Mouse (Mus musculus) embryonic facial prominence, embryonic 14.5 days (tissue): ENCODE measurements at regions not wholly inside any gene's neighbourhood (a gene's known extent, or its start where the extent isn't known, plus 50 kb on each side); places are given as distances from the start of the nearest gene placed in this dataset.

Experiments
- ATAC-seq: fragments of 200-750 bp; cut with Nextera tagmentation; 2 replicates; pipeline ENCODE4 v1.8.0; 2017; ENCODE audit warnings: low read depth, moderate number of reproducible peaks, moderate TSS enrichment
- DNase-seq: peaks from one replicate; pipeline ENCODE4 v3.0.0-alpha.2; 2015; ENCODE audit warnings: low spot score
- H3K27ac ChIP-seq: fragments of 300-500 bp; sonication (generic); replicated peaks from 2 replicates; pipeline ENCODE4 v1.5.1; 2014; ENCODE audit warnings: low read depth, mild to moderate bottlenecking, low read length, moderate library complexity
- H3K27me3 ChIP-seq: fragments of 300-500 bp; sonication (generic); replicated peaks from 2 replicates; pipeline ENCODE4 v1.6.1; 2014; ENCODE audit warnings: low read length; ENCODE audit not compliant: control insufficient read depth, insufficient read depth
- H3K36me3 ChIP-seq: fragments of 300-500 bp; sonication (generic); 2 replicates; pipeline ENCODE4 v1.6.1; 2014; ENCODE audit warnings: low read length, mixed read lengths; ENCODE audit not compliant: control insufficient read depth, insufficient read depth
- H3K4me1 ChIP-seq: fragments of 300-500 bp; sonication (generic); 2 replicates; pipeline ENCODE4 v1.6.1; 2014; ENCODE audit warnings: antibody characterized with exemption, low read length; ENCODE audit not compliant: control insufficient read depth, insufficient read depth
- H3K4me2 ChIP-seq: fragments of 300-500 bp; sonication (generic); 2 replicates; pipeline ENCODE4 v1.6.1; 2014; ENCODE audit warnings: low read depth, mild to moderate bottlenecking, low read length, moderate library complexity, mixed read lengths
- H3K4me3 ChIP-seq: fragments of 300-500 bp; sonication (generic); 2 replicates; pipeline ENCODE4 v1.5.1; 2014; ENCODE audit warnings: low read depth, mild to moderate bottlenecking, low read length
- H3K9ac ChIP-seq: fragments of 300-500 bp; sonication (generic); 2 replicates; pipeline ENCODE4 v1.6.1; 2014; ENCODE audit warnings: low read depth, mild to moderate bottlenecking, low read length, moderate library complexity, mixed read lengths
- H3K9me3 ChIP-seq: fragments of 300-500 bp; sonication (generic); 2 replicates; pipeline ENCODE4 v1.6.1; 2016; ENCODE audit warnings: low read length; ENCODE audit not compliant: control insufficient read depth
- WGBS: fragments of 180-500 bp; shearing (Covaris S2); extraction: QIAGEN DNeasy Blood & Tissue Kit; methylation state at CpG from one replicate; pipeline ENCODE4 v1.1.7; 2014; 5-methylcytosine and 5-hydroxymethylcytosine counted together

DNA sequence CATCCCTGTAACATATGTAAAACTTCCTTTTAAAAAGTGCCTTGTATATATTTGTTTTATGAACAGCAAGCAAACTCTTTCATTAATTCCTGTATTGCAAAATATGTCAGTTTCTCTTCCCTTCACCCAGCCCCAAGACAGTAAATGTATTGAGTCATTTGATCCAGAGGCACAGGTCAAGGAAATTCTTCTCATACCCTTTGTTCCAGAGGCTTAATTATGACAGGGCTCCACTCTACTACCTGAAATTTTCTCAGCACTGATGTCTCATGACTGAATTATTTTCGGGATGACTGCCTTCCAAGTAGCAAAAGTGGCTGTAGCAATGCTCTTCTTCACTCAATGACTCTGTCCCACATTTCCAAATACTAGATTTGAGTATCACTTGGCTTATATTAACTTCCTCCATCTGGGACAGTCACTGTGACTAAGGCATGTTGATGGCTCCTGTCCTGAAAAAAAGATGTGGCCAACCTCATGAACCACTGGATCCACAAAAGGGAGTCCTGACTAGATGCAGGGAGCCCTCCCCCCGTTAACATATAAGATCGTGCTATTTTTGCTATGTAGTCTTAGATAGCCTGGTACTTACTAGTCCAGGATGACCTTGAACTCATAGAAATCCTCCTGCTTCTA is 80.3 kb upstream of the Rbpj start:
- Histone ChIP-seq H3K4me2 (no peak overlapping the region), H3K27ac (no peak overlapping the region), H3K4me3 (no peak overlapping the region), H3K36me3 (no peaks in the 10 kb centered on the region), H3K4me1 (peaks cover 17% of the 10 kb centered on the region), H3K9ac (no peak overlapping the region), H3K9me3 (no peaks in the 10 kb centered on the region), H3K27me3 (no peaks in the 10 kb centered on the region)
- DNase-seq (no peak), ATAC-seq (no peak)
- WGBS = 85% methylated on average over 3 of the region's 3 CpGs

DNA sequence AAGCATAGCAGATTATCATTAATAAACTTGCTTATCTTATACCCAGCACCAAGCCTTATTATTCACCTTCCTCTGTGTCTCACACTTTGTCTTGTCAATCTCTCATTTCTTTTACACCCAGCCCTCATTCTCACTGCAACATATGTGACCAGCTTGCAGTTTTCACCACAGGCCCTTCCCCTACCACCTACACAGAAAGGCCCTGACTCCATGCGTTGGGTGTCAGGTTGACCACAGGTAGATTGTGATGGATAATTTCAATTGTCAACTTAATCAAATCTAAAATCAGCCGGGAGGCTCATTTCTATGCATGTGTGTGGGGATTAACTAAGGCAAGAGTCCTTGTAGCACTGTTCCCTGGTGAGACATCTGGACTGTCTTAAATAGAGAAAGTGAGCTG is 72.4 kb upstream of the Rbpj start:
- Histone ChIP-seq H3K27me3 (no peaks in the 10 kb centered on the region), H3K4me1 (no peaks in the 10 kb centered on the region), H3K27ac (no peak overlapping the region), H3K9me3 (no peaks in the 10 kb centered on the region), H3K9ac (no peak overlapping the region), H3K4me2 (no peak overlapping the region), H3K36me3 (no peaks in the 10 kb centered on the region), H3K4me3 (no peak overlapping the region)
- DNase-seq = no peak
- WGBS = 81% methylated on average over 2 of the region's 2 CpGs
- ATAC-seq = no peak

DNA sequence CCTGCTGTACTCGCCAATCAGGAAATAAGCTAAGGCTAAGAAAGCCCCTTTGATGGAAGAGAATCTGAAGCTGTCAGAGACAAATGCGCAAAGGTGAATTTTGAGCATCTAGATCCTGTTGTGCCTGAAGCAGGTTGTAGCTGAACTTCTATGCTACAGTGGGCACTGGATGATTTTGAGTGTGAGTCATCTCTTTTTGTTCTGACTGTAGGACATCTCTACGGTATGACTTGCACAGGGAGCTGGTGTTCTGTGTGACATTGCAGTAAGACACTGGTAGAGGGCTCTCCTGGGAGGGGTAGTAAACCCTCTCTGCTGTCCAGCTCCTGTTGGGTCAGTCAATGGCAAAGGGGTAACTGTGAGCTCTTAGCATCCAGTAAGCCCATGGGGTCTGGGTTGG is 71.4 kb upstream of the Rbpj start:
- Histone ChIP-seq H3K4me2 (no peak overlapping the region), H3K27ac (no peak overlapping the region), H3K36me3 (no peaks in the 10 kb centered on the region), H3K9ac (no peak overlapping the region), H3K4me1 (no peaks in the 10 kb centered on the region), H3K4me3 (no peak overlapping the region), H3K9me3 (no peaks in the 10 kb centered on the region), H3K27me3 (no peaks in the 10 kb centered on the region)
- ATAC-seq (no peak), DNase-seq (no peak)
- 90% methylated on average over 3 of the region's 3 CpGs for WGBS

DNA sequence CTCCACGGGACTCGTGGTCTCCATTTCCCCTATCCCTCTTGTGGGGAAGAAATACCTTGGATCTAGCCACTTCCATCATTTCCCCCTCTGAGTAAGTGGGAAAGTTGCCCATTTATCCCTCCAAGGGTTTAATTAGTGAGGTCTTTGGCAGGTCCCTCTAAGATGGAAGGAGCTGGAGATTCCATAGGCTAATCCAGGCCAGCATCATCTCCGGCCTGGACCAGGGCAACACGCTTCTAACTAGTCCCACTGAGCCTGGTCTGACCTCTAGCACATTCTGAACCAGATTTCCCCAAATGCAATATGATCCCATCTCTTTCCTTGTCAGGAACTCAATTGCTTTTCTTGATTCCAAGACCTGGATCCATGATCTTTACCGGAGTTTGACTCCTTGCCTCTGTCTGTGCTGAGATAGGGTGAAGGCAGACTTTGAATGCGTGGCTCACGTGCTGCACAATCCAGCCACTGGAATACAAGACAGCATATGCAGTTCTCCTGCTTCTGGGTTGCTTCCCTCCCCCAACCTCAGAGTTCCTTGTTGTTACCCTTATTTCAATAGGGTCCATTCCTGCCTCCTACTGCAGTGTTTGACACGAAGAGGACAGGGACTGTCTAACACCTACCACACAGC is 67.4 kb upstream of the Rbpj start:
- ATAC-seq (peak; percentile 44; the same call in 1 of the 2 replicates), DNase-seq (peak; percentile 62)
- Histone ChIP-seq H3K27ac (no peak overlapping the region), H3K9me3 (no peaks in the 10 kb centered on the region), H3K4me2 (no peak overlapping the region), H3K9ac (no peak overlapping the region), H3K27me3 (no peaks in the 10 kb centered on the region), H3K4me1 (no peaks in the 10 kb centered on the region), H3K36me3 (no peaks in the 10 kb centered on the region), H3K4me3 (no peak overlapping the region)
- 83% methylated on average over 8 of the region's 8 CpGs for WGBS

DNA sequence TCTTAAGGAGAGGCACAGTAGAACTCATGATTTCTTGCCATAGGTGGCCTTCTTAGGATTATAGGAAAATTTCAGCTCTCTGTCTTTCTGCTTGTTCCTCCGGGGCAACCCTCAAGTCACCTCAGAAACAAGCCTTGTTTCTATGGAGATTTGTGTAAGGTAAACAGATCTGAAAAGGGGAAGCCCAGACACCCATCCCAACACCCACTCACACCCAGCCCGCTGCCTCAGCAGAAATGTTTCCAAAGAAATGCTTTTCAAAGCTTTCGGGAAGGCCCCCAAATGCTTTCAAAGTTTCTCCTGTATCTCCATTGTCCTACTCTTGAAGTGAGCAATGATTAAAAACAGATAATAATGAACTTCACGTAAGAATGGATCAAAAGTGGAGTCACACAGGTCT is 64.9 kb upstream of the Rbpj start:
- Histone ChIP-seq H3K9me3 (no peaks in the 10 kb centered on the region), H3K36me3 (no peaks in the 10 kb centered on the region), H3K4me2 (no peak overlapping the region), H3K27ac (no peak overlapping the region), H3K9ac (no peak overlapping the region), H3K4me3 (no peak overlapping the region), H3K4me1 (no peaks in the 10 kb centered on the region), H3K27me3 (no peaks in the 10 kb centered on the region)
- DNase-seq (no peak), ATAC-seq (no peak)
- WGBS = 78% methylated on average over 4 of the region's 4 CpGs

DNA sequence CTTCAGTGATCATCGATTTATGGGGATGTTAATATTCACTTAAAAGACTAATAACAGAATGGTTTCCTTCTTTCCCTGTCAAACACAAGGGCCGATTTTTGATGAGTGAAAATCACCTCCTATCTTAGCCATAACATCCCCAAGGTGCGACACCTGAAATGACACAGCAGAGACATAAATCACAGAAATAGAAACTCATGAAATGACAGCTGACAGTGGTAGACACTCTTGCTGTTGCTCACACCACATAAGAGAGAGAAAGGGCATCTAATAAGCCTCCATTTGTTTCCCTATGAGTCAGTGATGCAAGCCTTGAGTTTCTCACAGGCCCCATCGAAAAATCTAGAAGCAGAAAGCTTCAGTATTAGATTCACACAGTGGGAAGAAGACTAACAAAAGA is 63.9 kb upstream of the Rbpj start:
- no peak for ATAC-seq
- H3K4me1 ChIP-seq = no peaks in the 10 kb centered on the region

DNA sequence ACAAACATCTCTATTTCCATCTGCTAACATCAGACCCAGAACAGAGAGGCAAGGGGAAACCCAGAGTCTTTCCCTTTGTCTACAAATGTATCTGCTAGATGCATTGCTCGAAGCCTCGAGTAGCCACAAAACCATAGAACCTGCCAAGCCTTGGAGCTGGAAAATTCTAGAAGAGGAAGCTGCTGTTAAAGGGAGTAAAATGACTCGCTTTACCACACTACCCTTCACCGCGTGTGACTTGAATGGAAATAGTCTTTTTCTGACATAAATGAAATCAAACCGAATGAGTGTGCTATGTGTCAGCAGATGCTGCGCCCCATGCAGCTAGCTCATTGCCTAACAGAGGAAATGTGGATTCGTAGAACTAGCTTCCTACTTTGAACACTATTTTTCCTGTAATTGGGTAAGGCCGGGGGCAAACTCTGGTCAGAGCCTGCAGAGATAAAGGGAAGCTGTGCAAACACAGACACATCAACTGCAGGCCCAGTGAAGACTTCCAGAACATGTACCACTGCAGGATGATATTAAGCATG is 63.3 kb upstream of the Rbpj start:
- ATAC-seq = no peak
- H3K9ac ChIP-seq = no peak overlapping the region
- H3K9me3 ChIP-seq = no peaks in the 10 kb centered on the region
- no peaks in the 10 kb centered on the region for H3K36me3 ChIP-seq
- no peak overlapping the region for H3K4me2 ChIP-seq
- no peak overlapping the region for H3K27ac ChIP-seq
- no peak overlapping the region for H3K4me3 ChIP-seq
- no peak for DNase-seq
- WGBS = 80% methylated on average over 9 of the region's 9 CpGs
- no peaks in the 10 kb centered on the region for H3K27me3 ChIP-seq
- H3K4me1 ChIP-seq = no peaks in the 10 kb centered on the region

More for the DNA sequence above, 63.9 kb upstream of the Rbpj start:
- H3K9ac ChIP-seq = no peak overlapping the region
- H3K9me3 ChIP-seq = no peaks in the 10 kb centered on the region
- no peak overlapping the region for H3K27ac ChIP-seq
- no peak overlapping the region for H3K4me3 ChIP-seq
- H3K36me3 ChIP-seq = no peaks in the 10 kb centered on the region
- no peaks in the 10 kb centered on the region for H3K27me3 ChIP-seq
- 82% methylated on average over 4 of the region's 4 CpGs for WGBS
- DNase-seq = no peak
- no peak overlapping the region for H3K4me2 ChIP-seq

DNA sequence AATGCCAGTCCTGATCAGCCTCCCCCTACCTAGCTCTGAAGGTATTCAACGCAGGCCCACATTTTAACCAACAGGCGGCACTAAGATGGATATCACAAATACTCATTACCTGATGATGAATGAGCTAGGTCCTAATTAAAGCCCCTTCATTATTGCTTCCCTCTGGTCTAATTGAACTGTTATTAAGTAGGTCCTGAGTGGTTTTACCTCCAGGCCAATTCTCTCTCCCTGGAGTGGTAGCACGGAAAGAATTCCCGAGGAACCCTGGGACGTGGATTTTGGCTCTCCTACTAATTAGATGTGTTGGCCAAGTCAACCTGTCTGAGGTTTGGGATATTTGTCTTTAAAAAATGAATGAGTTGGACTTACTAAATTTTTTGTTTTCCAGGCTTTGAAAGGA is 60.0 kb upstream of the Rbpj start:
- no peaks in the 10 kb centered on the region for H3K36me3 ChIP-seq
- no peaks in the 10 kb centered on the region for H3K4me1 ChIP-seq
- ATAC-seq (no peak), DNase-seq (no peak)
- H3K4me3 ChIP-seq = no peak overlapping the region
- no peak overlapping the region for H3K9ac ChIP-seq
- H3K9me3 ChIP-seq = no peaks in the 10 kb centered on the region
- H3K27ac ChIP-seq = no peak overlapping the region
- H3K27me3 ChIP-seq = no peaks in the 10 kb centered on the region
- H3K4me2 ChIP-seq = no peak overlapping the region
- WGBS = 76% methylated on average over 5 of the region's 5 CpGs

DNA sequence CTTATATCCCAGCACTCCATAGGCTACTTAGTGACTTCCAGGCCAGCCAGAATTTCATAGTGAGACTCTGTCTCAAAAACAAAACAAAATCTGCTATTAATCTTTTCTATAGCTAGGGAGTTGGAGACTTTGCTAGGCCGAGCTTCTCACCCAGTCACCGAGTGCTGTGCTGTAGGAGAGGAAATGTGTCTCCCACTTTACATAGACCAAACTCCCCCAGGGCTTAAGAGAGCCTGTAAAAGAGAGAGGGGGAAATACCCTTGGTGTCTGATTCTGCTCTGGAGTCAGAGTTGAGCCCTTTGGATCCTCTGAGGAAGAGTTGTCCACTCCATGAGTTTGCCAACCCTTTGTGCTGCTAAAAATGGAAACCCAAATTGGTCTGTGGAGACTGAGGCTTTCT is 58.3 kb upstream of the Rbpj start:
- H3K36me3 ChIP-seq = no peaks in the 10 kb centered on the region
- H3K9me3 ChIP-seq = no peaks in the 10 kb centered on the region
- ATAC-seq (no peak), DNase-seq (no peak)
- no peak overlapping the region for H3K4me2 ChIP-seq
- 72% methylated on average over 2 of the region's 2 CpGs for WGBS
- H3K27me3 ChIP-seq = no peaks in the 10 kb centered on the region
- no peak overlapping the region for H3K4me3 ChIP-seq
- no peaks in the 10 kb centered on the region for H3K4me1 ChIP-seq
- H3K9ac ChIP-seq = no peak overlapping the region
- no peak overlapping the region for H3K27ac ChIP-seq
